Mouse (Mus musculus) embryonic facial prominence, embryonic 10.5 days (tissue): Measurements from ENCODE around the gene Nup133. TPM values are rescaled to one million over a fixed set of nuclear protein-coding genes. Genes with fewer than 3 reads are reported as not detected.

Experiments used
- DNase-seq: peaks from one replicate; pipeline ENCODE4 v3.0.0-alpha.2; 2017; ENCODE audit warnings: low spot score
- H3K27ac ChIP-seq: fragments of 300-500 bp; sonication (generic); replicated peaks from 2 replicates; pipeline ENCODE4 v1.5.1; 2016; ENCODE audit warnings: mild to moderate bottlenecking
- H3K27me3 ChIP-seq: fragments of 300-500 bp; sonication (generic); replicated peaks from 2 replicates; pipeline ENCODE4 v1.6.1; 2016; ENCODE audit warnings: low read depth, mild to moderate bottlenecking; ENCODE audit not compliant: poor library complexity, severe bottlenecking
- H3K36me3 ChIP-seq: fragments of 300-500 bp; sonication (generic); replicated peaks from 2 replicates; pipeline ENCODE4 v1.6.1; 2016; ENCODE audit warnings: mild to moderate bottlenecking, moderate library complexity
- H3K4me1 ChIP-seq: fragments of 300-500 bp; sonication (generic); 2 replicates; pipeline ENCODE4 v1.6.1; 2016
- H3K4me3 ChIP-seq: fragments of 300-500 bp; sonication (generic); 2 replicates; pipeline ENCODE4 v1.5.1; 2016; ENCODE audit warnings: mild to moderate bottlenecking, moderate library complexity
- H3K9me3 ChIP-seq: fragments of 300-500 bp; sonication (generic); 2 replicates; pipeline ENCODE4 v1.6.1; 2016; ENCODE audit warnings: mild to moderate bottlenecking
- WGBS: fragments of 180-500 bp; shearing (Covaris S2); methylation state at CpG from one replicate; pipeline ENCODE4 v1.1.7; 2016; 5-methylcytosine and 5-hydroxymethylcytosine counted together
- polyA plus RNA-seq: library from polyadenylated mRNA; unstranded; fragments of >200 nt; fragmentation: Nextera tagmentation; extraction: Ambion mirVana; gene quantifications from 2 replicates; pipeline ENCODE4 v1.2.1, GENCODE M21; 2016

Nup133 gene
- polyA plus RNA-seq, 1 experiment from 2014 or later = 54.2 TPM

- no peak overlapping the region for H3K4me3 ChIP-seq
- no peaks in the 10 kb centered on the region for H3K36me3 ChIP-seq
- WGBS = 77% methylated on average over 10 of the region's 10 CpGs
- DNase-seq = no peak
- no peaks in the 10 kb centered on the region for H3K9me3 ChIP-seq
- H3K4me1 ChIP-seq = peaks cover 18% of the 10 kb centered on the region
- H3K27me3 ChIP-seq = peaks cover 21% of the 10 kb centered on the region
- no peak overlapping the region for H3K27ac ChIP-seq
Measured at GRCm38 (mm10) chr8:123880271-123880670, 68.8 kb downstream of the Nup133 start.

GRCm38 (mm10) chr8:123877865-123878264 lies 71.2 kb downstream of the Nup133 start:
- H3K4me3 ChIP-seq = no peak overlapping the region
- WGBS = 82% methylated on average over 2 of the region's 2 CpGs
- no peak for DNase-seq
- peaks cover 5% of the 10 kb centered on the region; the same call in 1 of the 2 replicates for H3K4me1 ChIP-seq
- H3K27me3 ChIP-seq = no peaks in the 10 kb centered on the region
- no peak overlapping the region for H3K27ac ChIP-seq
- H3K36me3 ChIP-seq = no peaks in the 10 kb centered on the region
- H3K9me3 ChIP-seq = no peaks in the 10 kb centered on the region

GRCm38 (mm10) chr8:123874324-123874723 lies 74.7 kb downstream of the Nup133 start:
- Histone ChIP-seq H3K9me3 (no peaks in the 10 kb centered on the region), H3K27ac (no peak overlapping the region), H3K4me1 (peaks cover 12% of the 10 kb centered on the region; the same call in 1 of the 2 replicates), H3K4me3 (no peak overlapping the region), H3K36me3 (no peaks in the 10 kb centered on the region), H3K27me3 (no peaks in the 10 kb centered on the region)
- WGBS = 84% methylated on average over 11 of the region's 11 CpGs
- no peak for DNase-seq

GRCm38 (mm10) chr8:123873364-123873763 lies 75.7 kb downstream of the Nup133 start:
- DNase-seq = no peak
- Histone ChIP-seq H3K9me3 (no peaks in the 10 kb centered on the region), H3K27me3 (no peaks in the 10 kb centered on the region), H3K4me3 (no peak overlapping the region), H3K27ac (no peak overlapping the region), H3K4me1 (peaks cover 10% of the 10 kb centered on the region; the same call in 1 of the 2 replicates), H3K36me3 (no peaks in the 10 kb centered on the region)
- 80% methylated on average over 6 of the region's 6 CpGs for WGBS

DNA sequence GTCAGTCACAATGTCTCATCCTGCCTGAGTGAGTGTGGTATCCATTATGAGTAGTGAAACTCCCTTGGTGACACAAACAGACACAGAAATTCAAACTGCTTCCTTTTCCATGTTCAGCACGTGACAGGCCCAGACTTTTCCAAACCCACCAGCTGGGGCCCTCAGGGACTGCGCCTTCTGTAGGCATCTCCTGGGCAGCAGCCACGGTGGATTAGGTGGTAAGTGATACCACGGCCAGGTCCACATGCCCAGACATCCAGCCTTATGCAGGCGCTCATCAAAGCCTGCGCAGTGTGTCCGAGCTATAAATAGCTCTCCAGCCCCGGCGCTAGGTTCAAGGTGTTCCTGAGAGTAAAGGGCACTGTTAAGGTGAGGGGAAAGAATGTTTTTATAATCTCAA lies 77.0 kb downstream of the Nup133 start:
- DNase-seq = no peak
- WGBS = 72% methylated on average over 9 of the region's 9 CpGs
- Histone ChIP-seq H3K36me3 (no peaks in the 10 kb centered on the region), H3K4me1 (peaks cover 10% of the 10 kb centered on the region), H3K9me3 (no peaks in the 10 kb centered on the region), H3K27me3 (no peaks in the 10 kb centered on the region), H3K27ac (no peak overlapping the region), H3K4me3 (no peak overlapping the region)

DNA sequence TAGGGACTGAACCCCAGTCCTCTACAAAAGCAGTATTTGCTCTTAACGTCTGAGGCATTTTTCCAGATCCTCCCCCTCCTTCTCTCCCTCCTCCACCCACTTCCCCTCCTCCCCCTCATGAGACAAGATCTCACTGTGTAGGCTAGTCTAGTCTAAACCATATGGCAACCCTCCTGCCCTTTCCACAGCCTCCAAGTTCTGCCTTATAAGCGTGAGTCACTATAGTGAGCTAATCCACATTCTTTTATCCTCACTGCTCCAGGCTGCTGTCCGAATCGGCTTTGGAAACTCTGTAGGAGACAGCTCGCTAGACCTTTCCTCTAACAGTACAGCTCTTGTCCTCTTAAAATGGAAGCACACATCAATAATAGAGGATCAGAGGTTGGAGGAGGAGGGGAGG lies 82.1 kb downstream of the Nup133 start:
- no peaks in the 10 kb centered on the region for H3K36me3 ChIP-seq
- no peaks in the 10 kb centered on the region for H3K9me3 ChIP-seq
- H3K27me3 ChIP-seq = peaks cover 26% of the 10 kb centered on the region
- H3K4me1 ChIP-seq = peaks cover 15% of the 10 kb centered on the region
- WGBS = 25% methylated on average over 5 of the region's 5 CpGs
- no peak overlapping the region for H3K4me3 ChIP-seq
- DNase-seq = no peak
- H3K27ac ChIP-seq = no peak overlapping the region

GRCm38 (mm10) chr8:123865786-123866185 lies 83.3 kb downstream of the Nup133 start:
- no peak for DNase-seq
- 77% methylated on average over 7 of the region's 7 CpGs for WGBS
- Histone ChIP-seq H3K36me3 (no peaks in the 10 kb centered on the region), H3K4me3 (no peak overlapping the region), H3K9me3 (no peaks in the 10 kb centered on the region), H3K27me3 (peaks cover 38% of the 10 kb centered on the region), H3K4me1 (peaks cover 13% of the 10 kb centered on the region), H3K27ac (no peak overlapping the region)

DNA sequence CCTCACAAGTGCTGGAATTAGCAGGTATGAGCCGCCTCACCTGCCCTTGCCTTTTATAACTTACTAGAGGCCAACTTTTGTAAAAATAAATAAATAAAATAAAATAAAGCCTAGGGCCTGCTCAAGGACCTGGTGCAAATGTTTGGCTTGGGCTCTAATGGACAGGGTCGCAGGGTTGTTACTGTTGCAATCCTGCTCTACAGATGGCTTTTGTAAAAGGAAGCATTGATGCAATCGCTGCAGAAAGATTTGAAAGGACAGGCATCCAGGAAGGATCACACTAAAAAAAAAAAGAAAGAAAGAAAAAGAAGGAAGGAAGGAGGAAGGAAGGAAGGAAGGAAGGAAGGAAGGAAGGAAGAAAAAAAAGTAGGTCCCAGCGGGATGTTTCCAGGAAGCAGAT lies 88.7 kb downstream of the Nup133 start:
- peak overlapping the region; percentile 98 for H3K4me3 ChIP-seq
- WGBS = 74% methylated on average over 4 of the region's 4 CpGs
- no peaks in the 10 kb centered on the region for H3K36me3 ChIP-seq
- no peak overlapping the region for H3K27ac ChIP-seq
- no peak for DNase-seq
- no peaks in the 10 kb centered on the region for H3K9me3 ChIP-seq
- peaks cover 29% of the 10 kb centered on the region for H3K4me1 ChIP-seq
- peaks cover 49% of the 10 kb centered on the region for H3K27me3 ChIP-seq

- Histone ChIP-seq H3K9me3 (0 out of 2 replicates have a peak, but pooled peaks cover 1% of the 10 kb centered on the region), H3K4me1 (peaks cover 29% of the 10 kb centered on the region), H3K27ac (peak within 1 kb of the TSS; percentile 90), H3K36me3 (no peaks in the 10 kb centered on the region), H3K27me3 (peaks cover 49% of the 10 kb centered on the region), H3K4me3 (peak within 1 kb of the TSS; percentile 98)
- DNase-seq = no peak
- 2% methylated on average over 48 of the region's 48 CpGs for WGBS
Measured at GRCm38 (mm10) chr8:123859648-123860259, 89.3 kb downstream of the Nup133 start, which contains the start of gene Ccsap. Gene Ccsap (minus strand): TSS chr8:123860209.

DNA sequence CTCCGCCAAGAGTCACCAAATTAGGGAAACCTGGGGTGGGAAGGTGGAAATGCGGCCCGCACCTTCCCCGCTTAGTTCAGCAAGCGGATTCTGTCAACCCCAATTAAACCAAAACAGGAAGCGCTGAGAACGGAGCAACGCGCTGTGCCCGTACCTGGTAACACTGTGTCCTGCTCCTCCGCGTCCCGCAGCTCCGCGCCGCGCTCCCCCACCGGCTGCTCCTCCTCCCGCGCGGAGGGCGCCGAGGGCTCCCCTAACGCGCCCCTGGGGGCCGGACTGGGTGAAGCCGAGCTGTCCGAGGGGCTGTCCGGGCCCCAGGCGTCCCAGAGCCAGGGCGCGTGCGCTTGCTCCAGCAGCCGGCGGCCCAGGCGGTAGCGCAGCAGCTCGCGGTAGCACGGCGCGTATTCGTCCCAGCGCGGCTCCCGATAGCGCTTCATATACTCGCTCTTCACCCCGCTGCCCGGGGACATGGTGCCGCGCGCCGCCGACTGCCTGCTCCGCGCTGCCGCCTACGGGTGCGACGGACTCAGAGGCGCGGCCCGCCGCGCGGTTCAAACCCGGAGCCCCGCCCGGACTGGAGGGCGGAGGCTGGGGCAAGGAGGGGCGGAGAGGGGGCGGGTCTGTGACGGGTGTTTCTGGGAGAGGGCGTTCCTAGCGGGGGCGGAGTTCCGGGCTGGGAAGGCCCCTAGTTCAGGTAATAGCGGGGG lies 90.0 kb downstream of the Nup133 start:
- under 1% methylated on average over 79 of the region's 79 CpGs for WGBS
- Histone ChIP-seq H3K36me3 (no peaks in the 10 kb centered on the region), H3K27me3 (peaks cover 42% of the 10 kb centered on the region), H3K4me1 (peaks cover 26% of the 10 kb centered on the region), H3K9me3 (0 out of 2 replicates have a peak, but pooled peaks cover 4% of the 10 kb centered on the region), H3K4me3 (peak overlapping the region; percentile 98), H3K27ac (peak overlapping the region; percentile 90)
- peak; percentile 96 for DNase-seq

DNA sequence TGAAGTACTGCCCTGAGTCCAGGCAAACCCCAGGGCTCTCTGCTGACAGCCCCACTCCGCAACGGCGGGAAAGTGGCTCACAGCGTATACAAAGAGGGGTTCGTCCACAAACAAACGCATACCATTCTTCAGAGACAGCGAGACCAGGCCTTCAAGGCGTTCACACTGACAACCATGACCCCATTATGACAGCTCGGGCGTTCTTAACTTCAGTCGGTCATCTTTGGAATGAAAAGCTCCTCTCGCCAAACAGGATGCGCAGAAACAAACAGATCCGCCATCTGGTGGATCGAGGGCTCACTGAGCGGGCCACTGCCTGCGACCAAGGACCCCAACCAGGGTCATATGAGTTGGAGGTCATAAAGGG lies 90.5 kb downstream of the Nup133 start:
- Histone ChIP-seq H3K4me1 (peaks cover 23% of the 10 kb centered on the region), H3K27me3 (peaks cover 37% of the 10 kb centered on the region), H3K36me3 (no peaks in the 10 kb centered on the region), H3K9me3 (0 out of 2 replicates have a peak, but pooled peaks cover 4% of the 10 kb centered on the region), H3K27ac (peak overlapping the region; percentile 90), H3K4me3 (peak overlapping the region; percentile 98)
- under 1% methylated on average over 17 of the region's 17 CpGs for WGBS
- no peak for DNase-seq

DNA sequence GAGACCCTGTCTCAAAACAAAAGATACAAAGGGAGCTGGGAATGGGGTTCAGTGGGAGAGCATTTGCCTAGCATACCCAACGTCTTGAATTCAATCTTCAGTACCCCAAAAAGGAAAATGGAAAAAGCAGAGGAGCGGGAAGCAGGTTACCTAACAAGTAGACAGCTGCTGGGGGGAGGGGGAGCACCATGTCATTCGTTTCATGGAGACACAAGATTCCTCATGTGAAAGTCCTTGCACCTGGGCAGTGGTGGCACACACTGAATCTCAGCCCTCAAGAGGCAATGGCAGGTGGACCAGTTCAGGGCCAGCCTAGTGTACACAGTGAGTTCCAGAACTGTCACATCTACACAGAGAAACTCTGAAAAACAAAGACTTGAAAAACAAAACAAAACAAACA lies 91.7 kb downstream of the Nup133 start:
- H3K36me3 ChIP-seq = no peaks in the 10 kb centered on the region
- H3K4me1 ChIP-seq = peaks cover 23% of the 10 kb centered on the region
- 0 out of 2 replicates have a peak, but pooled peaks cover 4% of the 10 kb centered on the region for H3K9me3 ChIP-seq
- no peak overlapping the region for H3K4me3 ChIP-seq
- H3K27ac ChIP-seq = no peak overlapping the region
- no peak for DNase-seq
- WGBS = 75% methylated on average over 3 of the region's 3 CpGs
- peaks cover 27% of the 10 kb centered on the region for H3K27me3 ChIP-seq
